Mouse (Mus musculus): ENCODE data around the gene Ryr1. TPM values are rescaled to one million over a fixed set of nuclear protein-coding genes. Genes with fewer than 3 reads are reported as not detected.
A peak's percentile ranks its signal among the peaks of the same experiment; 100 is the strongest.

Ryr1 gene
- total RNA-seq, 2 experiments from 2014 or later = 0.07 TPM; not detected in 1

GRCm38 (mm10) chr7:29043016-29043673 lies 81.8 kb downstream of the Ryr1 start:
- no peak for ATAC-seq (replicated peaks; ENCODE audit: low FRiP score, low TSS enrichment, poor library complexity, severe bottlenecking)

- no peak for ATAC-seq (replicated peaks; ENCODE audit: low FRiP score, low TSS enrichment, poor library complexity, severe bottlenecking)
These were observed 83.8 kb downstream of the Ryr1 start for GRCm38 (mm10) chr7:29041194-29041593.

GRCm38 (mm10) chr7:29039985-29040661 lies 84.9 kb downstream of the Ryr1 start:
- ATAC-seq (replicated peaks; ENCODE audit: low FRiP score, low TSS enrichment, poor library complexity, severe bottlenecking) = peak; percentile 27

- peak; percentile 78 for ATAC-seq (replicated peaks; ENCODE audit: low FRiP score, low TSS enrichment, poor library complexity, severe bottlenecking)
These were observed 85.4 kb downstream of the Ryr1 start for GRCm38 (mm10) chr7:29039604-29039984.

DNA sequence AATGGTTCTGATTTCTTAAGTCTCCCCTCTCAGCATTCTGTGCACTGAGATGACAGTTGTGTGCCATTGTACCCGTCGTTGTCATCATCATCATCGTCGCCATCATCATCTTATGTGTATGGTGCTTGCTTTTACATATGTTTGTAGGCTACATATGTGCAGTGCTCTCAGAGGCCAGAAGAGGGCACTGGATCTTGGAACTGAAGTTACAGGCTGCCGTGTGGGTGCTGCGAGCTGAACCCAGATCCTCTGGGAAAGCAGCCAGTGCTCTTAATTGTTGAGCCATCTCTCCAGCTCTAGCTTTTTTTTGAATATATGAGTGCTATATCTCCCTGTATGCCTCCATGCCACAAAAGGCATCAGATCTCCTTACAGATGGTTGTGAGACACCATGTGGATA lies 87.7 kb downstream of the Ryr1 start:
- ATAC-seq (replicated peaks; ENCODE audit: low FRiP score, low TSS enrichment, poor library complexity, severe bottlenecking) = no peak

GRCm38 (mm10) chr7:29032685-29033084 lies 92.3 kb downstream of the Ryr1 start:
- no peak for ATAC-seq (replicated peaks; ENCODE audit: low FRiP score, low TSS enrichment, poor library complexity, severe bottlenecking)

DNA sequence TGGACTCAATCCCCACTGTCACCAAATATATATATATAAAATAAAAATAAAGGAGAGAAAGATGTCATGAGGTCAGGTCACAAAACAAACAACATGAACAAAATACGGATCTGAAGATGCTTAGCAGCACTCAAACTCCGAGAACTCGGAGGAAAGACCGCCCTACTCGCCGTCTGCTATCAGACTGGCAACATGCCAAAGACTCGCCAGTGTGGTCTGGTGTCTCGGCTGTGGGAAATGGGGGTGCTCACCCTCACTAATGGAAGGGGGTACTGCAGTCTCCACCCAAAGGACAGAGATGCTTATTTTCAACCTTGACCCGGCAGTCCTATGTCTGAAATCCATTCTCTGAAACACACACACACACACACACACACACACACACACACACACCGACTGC lies 93.3 kb downstream of the Ryr1 start:
- no peak for ATAC-seq (replicated peaks; ENCODE audit: low FRiP score, low TSS enrichment, poor library complexity, severe bottlenecking)

- peak; percentile 98 for ATAC-seq (replicated peaks; ENCODE audit: low FRiP score, low TSS enrichment, poor library complexity, severe bottlenecking)
These were observed 95.0 kb downstream of the Ryr1 start for GRCm38 (mm10) chr7:29029690-29030656.

GRCm38 (mm10) chr7:29028761-29029160 lies 96.2 kb downstream of the Ryr1 start:
- ATAC-seq (replicated peaks; ENCODE audit: low FRiP score, low TSS enrichment, poor library complexity, severe bottlenecking) = no peak

DNA sequence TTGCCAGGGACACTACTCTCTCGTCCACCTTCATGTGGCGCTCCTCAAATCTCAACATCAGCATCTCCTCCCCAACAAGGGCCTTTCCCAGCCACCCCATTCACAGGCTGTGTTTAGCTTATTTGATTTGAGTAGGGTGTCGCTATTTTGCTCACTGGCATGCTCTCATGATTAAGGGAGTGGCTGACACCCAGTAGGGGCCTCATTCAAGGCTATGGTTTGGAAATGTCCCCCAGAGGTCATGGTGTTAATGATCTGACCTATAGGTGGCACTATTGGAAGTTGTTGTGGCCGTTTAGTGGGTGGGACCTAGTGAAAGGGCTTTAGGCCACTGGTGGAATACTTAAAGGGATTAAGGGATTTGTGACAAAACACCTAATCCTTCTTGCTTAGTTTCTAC lies 98.2 kb downstream of the Ryr1 start:
- ATAC-seq (replicated peaks; ENCODE audit: low FRiP score, low TSS enrichment, poor library complexity, severe bottlenecking) = no peak

DNA sequence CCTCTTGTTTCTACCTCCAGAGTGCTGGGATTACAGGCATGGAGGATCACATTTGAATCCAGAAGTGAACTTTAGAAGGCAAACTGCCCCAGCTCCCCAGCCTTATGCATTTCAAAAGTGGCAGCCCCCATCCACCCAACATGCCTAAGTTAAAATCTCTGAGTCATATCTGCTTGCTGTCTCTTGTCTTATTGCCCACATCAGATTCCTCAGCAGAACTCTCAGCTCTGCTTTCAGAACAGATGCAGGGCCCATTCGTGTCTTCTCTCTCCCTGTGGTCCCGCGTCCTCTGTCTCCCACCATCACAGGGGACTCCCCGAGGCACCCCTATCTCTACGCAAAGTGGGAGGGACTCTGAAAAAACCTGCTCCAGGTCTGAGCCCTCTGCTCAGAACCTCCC lies 98.8 kb downstream of the Ryr1 start:
- ATAC-seq (replicated peaks; ENCODE audit: low FRiP score, low TSS enrichment, poor library complexity, severe bottlenecking) = no peak

- no peak for ATAC-seq (replicated peaks; ENCODE audit: low FRiP score, low TSS enrichment, poor library complexity, severe bottlenecking)
These were observed 99.4 kb downstream of the Ryr1 start for GRCm38 (mm10) chr7:29025566-29025965.

DNA sequence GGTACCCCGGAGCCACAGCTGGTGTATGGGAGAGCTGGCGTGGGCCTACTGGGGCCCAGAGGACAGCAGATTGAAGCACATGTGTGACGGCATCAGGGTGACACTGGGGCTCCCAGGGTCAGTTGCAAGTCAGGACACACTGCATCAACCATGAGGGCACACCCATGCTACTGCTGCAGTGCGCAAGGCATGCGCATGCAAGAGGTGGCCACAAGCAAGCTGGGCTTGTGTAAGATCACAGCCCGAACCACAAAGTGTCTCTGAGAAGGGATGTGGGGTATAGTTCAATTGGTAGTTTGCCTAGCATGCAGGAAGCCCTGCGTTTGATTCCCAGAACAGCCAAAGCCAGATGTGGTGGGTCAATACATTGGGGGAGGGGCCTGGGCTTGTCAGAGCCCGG lies 101.5 kb downstream of the Ryr1 start:
- no peak for ATAC-seq (replicated peaks; ENCODE audit: low FRiP score, low TSS enrichment, poor library complexity, severe bottlenecking)

- ATAC-seq (replicated peaks; ENCODE audit: low FRiP score, low TSS enrichment, poor library complexity, severe bottlenecking) = no peak
These were observed 102.5 kb downstream of the Ryr1 start for GRCm38 (mm10) chr7:29022479-29022878.

DNA sequence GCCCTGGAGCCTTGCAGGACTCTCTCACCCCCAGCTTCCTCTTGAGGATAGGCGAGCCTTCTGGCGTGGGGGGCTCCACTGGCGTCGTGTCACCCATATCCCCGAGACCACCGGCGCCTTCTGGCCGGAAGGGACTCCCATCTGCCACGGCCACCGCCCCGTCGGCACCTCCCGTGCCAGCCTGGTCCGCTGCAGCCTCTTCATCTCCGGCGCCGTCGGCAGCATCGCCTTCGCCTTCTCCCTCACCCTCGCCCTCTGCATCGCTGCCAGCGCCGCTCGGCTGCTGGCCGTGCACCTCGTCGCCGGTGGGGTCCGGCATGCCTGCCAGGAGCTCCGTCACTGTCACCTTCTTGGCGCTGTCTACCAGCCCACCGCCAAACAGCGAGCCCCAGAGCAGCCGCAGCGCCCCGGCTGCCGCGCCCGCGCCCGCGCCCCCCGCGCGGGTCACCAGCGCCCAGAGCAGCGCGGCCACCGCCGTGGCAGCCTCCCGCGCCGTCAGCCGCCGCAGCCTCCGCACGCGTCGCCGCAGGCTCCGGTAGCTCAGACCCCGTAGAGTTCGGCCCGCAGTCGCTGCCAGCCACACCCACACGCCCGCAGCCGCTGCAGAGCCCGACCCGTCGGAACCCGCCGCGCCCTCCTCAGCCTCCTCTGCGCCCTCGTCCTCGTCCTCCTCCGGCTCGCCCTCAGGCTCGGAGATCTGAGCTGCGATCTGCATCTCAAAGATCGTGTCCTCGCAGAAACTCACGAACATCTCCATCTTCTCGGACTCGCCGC lies 105.3 kb downstream of the Ryr1 start:
- ATAC-seq (replicated peaks; ENCODE audit: low FRiP score, low TSS enrichment, poor library complexity, severe bottlenecking) = no peak

DNA sequence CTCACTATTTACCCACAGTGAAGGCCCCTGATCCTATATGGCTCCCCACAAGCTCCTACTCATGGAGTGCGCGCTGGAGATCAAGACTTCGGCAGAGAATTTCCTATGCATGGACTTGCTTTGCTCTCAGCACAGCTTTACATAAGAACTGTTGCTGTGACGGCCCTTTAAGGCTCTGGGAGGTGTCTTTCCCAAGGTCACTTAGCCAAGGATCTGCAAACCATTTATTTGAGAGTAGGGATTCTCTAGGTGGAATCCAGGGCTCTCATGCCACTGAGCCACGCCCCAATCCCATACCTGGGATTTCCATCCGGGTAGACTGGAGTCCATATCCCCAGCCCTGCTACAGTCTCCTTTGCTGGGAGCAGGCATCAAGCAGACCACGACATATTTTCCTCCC lies 107.8 kb downstream of the Ryr1 start:
- ATAC-seq (replicated peaks; ENCODE audit: low FRiP score, low TSS enrichment, poor library complexity, severe bottlenecking) = no peak

GRCm38 (mm10) chr7:29016440-29016839 lies 108.5 kb downstream of the Ryr1 start:
- ATAC-seq (replicated peaks; ENCODE audit: low FRiP score, low TSS enrichment, poor library complexity, severe bottlenecking) = peak; percentile 69

DNA sequence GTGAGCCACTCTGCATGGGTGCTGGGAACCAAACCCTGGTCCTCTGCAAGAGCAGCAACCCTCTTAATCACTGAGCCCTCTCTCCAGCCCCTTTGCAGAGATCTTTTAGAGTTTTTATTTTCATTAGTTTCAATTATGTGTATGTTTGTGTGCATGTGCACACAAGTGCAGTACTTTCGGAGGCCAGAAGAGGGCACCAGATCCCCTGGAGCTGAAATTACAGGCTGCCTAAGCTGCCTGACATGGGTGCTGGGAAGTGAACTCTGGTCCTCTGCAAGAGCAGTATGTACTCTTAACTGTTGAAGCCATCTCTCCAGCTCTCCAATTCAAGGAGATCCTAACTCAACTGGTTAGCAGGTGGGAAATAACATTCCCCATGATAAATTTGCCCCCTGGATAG lies 110.0 kb downstream of the Ryr1 start:
- no peak for ATAC-seq (replicated peaks; ENCODE audit: low FRiP score, low TSS enrichment, poor library complexity, severe bottlenecking)

GRCm38 (mm10) chr7:29008714-29009113 lies 116.3 kb downstream of the Ryr1 start:
- peak; percentile 39; the same call in 1 of the 2 replicates for ATAC-seq (replicated peaks; ENCODE audit: low FRiP score, low TSS enrichment, poor library complexity, severe bottlenecking)
